Mouse (Mus musculus): Measurements from ENCODE around the gene Cmtm2a.

- TF ChIP-seq GATA1 (IDR thresholded peaks at IDR 0.05; ENCODE audit: borderline replicate concordance, low read length) (no peak), FLI1 (IDR thresholded peaks at IDR 0.05; ENCODE audit: low read length) (no peak)
These were observed 53.5 kb downstream of the Cmtm2a start for GRCm38 (mm10) chr8:104239418-104239861.
